Mouse (Mus musculus) cerebellum, postnatal 14 days (tissue): ENCODE measurements at regions not wholly inside any gene's neighbourhood (a gene's known extent, or its start where the extent isn't known, plus 50 kb on each side); places are given as distances from the start of the nearest gene placed in this dataset.
"Not testable (repeated sequence)": the region's sequence is repeated elsewhere in the genome, so short reads cannot be mapped to it uniquely, and the experiment has no call there.

Experiments used
- DNase-seq, 2 experiments: peaks; one replicate each; pipeline ENCODE4 v3.0.0; 2021; ENCODE audit warnings: mixed read lengths in 2 of 2

- no peak for DNase-seq
These were observed 259.0 kb downstream of the Nek10 start for GRCm38 (mm10) chr14:15061966-15062860.

- no peak for DNase-seq
These were observed 259.7 kb downstream of the Nek10 start for GRCm38 (mm10) chr14:15062861-15063418.

GRCm38 (mm10) chr14:15064991-15065525 lies 261.8 kb downstream of the Nek10 start:
- no peak for DNase-seq

- no peak for DNase-seq
These were observed 272.7 kb downstream of the Nek10 start for GRCm38 (mm10) chr14:15075877-15076276.

- DNase-seq, result no peak
These were observed 279.7 kb downstream of the Nek10 start for GRCm38 (mm10) chr14:15082889-15083288.

- no peak for DNase-seq
These were observed 280.6 kb downstream of the Nek10 start for GRCm38 (mm10) chr14:15083812-15084211.

- no peak for DNase-seq
These were observed 283.8 kb downstream of the Nek10 start for GRCm38 (mm10) chr14:15087061-15087460.

GRCm38 (mm10) chr14:15096865-15097264 lies 293.6 kb downstream of the Nek10 start:
- DNase-seq, result no peak

GRCm38 (mm10) chr14:15099909-15100308 lies 296.7 kb downstream of the Nek10 start:
- DNase-seq, result no peak

- no peak for DNase-seq
These were observed 304.6 kb downstream of the Nek10 start for GRCm38 (mm10) chr14:15107795-15108321.

- DNase-seq, result peak; percentile 15 to 29
These were observed 316.5 kb downstream of the Nek10 start for GRCm38 (mm10) chr14:15119745-15120144.

- no peak for DNase-seq
These were observed 310.6 kb downstream of the Lrrc3b start for GRCm38 (mm10) chr14:15128157-15128556.

- DNase-seq, result not testable (repeated sequence)
These were observed 297.9 kb downstream of the Lrrc3b start for GRCm38 (mm10) chr14:15140871-15141270.

- no peak for DNase-seq
These were observed 295.9 kb downstream of the Lrrc3b start for GRCm38 (mm10) chr14:15142839-15143238.

- DNase-seq, result no peak
These were observed 290.3 kb downstream of the Lrrc3b start for GRCm38 (mm10) chr14:15148516-15148915.
